Mouse (Mus musculus): ENCODE results near the gene Ciz1. TPM values are rescaled to one million over a fixed set of nuclear protein-coding genes. Genes with fewer than 3 reads are reported as not detected.
A peak's percentile ranks its signal among the peaks of the same experiment; 100 is the strongest.

Ciz1 gene
- polyA plus RNA-seq, 1 experiment from 2014 or later: 69.4 TPM

GRCm38 (mm10) chr2:32312318-32312964, 39.7 kb upstream of the Ciz1 start:
- H3K4me3 ChIP-seq: peak overlapping the region; percentile 78
- H3K27ac ChIP-seq: peak overlapping the region; percentile 87
- WGBS: 1% methylated on average over 56 of the region's 56 CpGs
- H3K36me3 ChIP-seq: peaks cover 27% of the 10 kb centered on the region
- H3K27me3 ChIP-seq (ENCODE audit: insufficient read depth, poor library complexity, severe bottlenecking): peaks cover 71% of the 10 kb centered on the region
- DNase-seq (ENCODE audit: low spot score): peak; percentile 93
- H3K9me3 ChIP-seq: no peaks in the 10 kb centered on the region
- peaks cover 66% of the 10 kb centered on the region for H3K4me1 ChIP-seq (replicated peaks)

DNA sequence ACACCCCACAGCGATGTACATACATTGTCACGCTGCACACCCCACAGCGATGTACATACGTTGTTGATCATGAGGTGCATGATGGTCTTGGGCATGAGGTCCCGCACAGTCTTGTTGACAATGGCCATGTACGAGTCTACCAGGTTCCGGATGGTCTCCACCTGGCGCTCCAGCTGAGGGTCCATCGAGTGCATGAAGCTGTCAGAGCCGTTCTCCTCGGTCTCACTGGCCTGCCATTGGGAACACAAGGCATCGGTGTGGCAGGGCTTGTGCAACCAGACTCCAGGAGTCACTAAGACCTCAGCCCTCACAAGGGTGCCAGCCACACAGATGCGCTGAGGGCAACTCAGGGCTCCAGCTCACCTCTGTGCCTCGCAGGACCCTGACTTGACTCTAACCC, 37.3 kb upstream of the Ciz1 start:
- WGBS: 90% methylated on average over 14 of the region's 14 CpGs
- peak overlapping the region; percentile 88 for H3K27ac ChIP-seq
- H3K27me3 ChIP-seq (ENCODE audit: insufficient read depth, poor library complexity, severe bottlenecking): peaks cover 88% of the 10 kb centered on the region
- H3K9me3 ChIP-seq: no peaks in the 10 kb centered on the region
- peaks cover 5% of the 10 kb centered on the region for H3K36me3 ChIP-seq
- H3K4me1 ChIP-seq (replicated peaks): peaks cover 75% of the 10 kb centered on the region
- no peak for DNase-seq (ENCODE audit: low spot score)
- H3K4me3 ChIP-seq: no peak overlapping the region

DNA sequence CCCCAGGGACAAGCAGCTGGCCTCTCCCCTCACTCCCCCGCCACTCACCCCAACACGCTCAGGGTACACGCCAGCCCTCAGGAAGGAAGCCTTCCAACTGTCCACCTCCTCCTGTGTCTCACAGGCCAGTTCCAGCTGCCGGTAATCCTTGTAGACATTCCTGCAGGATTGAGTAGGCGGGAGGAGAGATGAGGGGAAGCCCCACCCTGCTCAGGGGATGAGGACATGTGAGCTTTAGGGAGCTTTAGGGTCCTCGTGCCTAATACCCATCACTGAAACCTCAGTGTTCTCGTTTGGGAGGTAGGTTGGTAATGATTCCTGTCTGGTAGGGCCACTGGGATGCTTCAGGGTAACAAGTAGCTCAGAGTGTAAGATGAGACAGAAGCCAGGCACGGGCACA, 36.4 kb upstream of the Ciz1 start:
- H3K27me3 ChIP-seq (ENCODE audit: insufficient read depth, poor library complexity, severe bottlenecking): peaks cover 82% of the 10 kb centered on the region
- peak overlapping the region; percentile 88 for H3K27ac ChIP-seq
- DNase-seq (ENCODE audit: low spot score): peak; percentile 32
- H3K4me1 ChIP-seq (replicated peaks): peaks cover 75% of the 10 kb centered on the region
- H3K36me3 ChIP-seq: no peaks in the 10 kb centered on the region
- WGBS: 29% methylated on average over 8 of the region's 8 CpGs
- no peak overlapping the region for H3K4me3 ChIP-seq
- no peaks in the 10 kb centered on the region for H3K9me3 ChIP-seq

- H3K4me3 ChIP-seq: peak overlapping the region; percentile 51; the same call in 1 of the 2 replicates
Observed at GRCm38 (mm10) chr2:32316887-32317656, 35.1 kb upstream of the Ciz1 start.

DNA sequence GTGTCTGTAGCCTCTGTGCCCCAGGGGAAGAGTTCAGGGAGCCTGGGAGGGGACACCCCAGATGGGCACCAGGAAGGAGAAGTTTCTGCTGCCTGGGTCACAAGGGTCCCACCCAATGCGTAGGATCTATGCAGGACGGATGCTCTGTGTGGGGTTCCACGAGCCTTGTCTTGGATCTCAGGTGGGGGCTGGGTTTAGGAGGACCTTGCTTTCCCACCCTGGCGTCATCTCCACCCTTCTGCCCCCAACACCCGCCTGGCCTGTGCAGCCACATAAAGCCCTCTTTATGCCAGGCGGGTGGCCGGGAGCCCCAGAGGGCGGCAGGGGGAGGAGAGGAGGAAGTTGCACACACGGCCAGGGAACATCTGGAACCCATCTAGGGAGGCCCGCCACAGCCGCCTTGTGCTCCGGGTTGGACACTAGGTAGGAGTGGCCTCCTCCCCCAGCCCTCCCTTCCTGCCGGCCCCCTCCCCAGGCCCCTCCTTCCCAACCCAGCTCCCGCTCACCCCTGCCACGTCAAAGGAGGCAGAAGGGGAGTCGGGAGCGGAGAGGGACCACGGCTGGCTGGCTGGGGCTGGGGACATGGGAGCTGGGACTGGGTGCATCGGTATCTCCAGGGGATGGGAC, 34.2 kb upstream of the Ciz1 start:
- peak overlapping the region; percentile 51 for H3K4me3 ChIP-seq
- H3K36me3 ChIP-seq: no peaks in the 10 kb centered on the region
- peaks cover 70% of the 10 kb centered on the region for H3K27me3 ChIP-seq (ENCODE audit: insufficient read depth, poor library complexity, severe bottlenecking)
- no peaks in the 10 kb centered on the region for H3K9me3 ChIP-seq
- peak overlapping the region; percentile 88 for H3K27ac ChIP-seq
- WGBS: 8% methylated on average over 19 of the region's 19 CpGs
- DNase-seq (ENCODE audit: low spot score): peak; percentile 82
- H3K4me1 ChIP-seq (replicated peaks): peaks cover 64% of the 10 kb centered on the region

More at GRCm38 (mm10) chr2:32316887-32317656, 35.1 kb upstream of the Ciz1 start:
- DNase-seq (ENCODE audit: low spot score): peak; percentile 56
- Histone ChIP-seq H3K4me1 (replicated peaks) (peaks cover 69% of the 10 kb centered on the region), H3K9me3 (no peaks in the 10 kb centered on the region), H3K27me3 (ENCODE audit: insufficient read depth, poor library complexity, severe bottlenecking) (peaks cover 77% of the 10 kb centered on the region), H3K27ac (peak overlapping the region; percentile 88), H3K36me3 (no peaks in the 10 kb centered on the region)
- WGBS: 70% methylated on average over 20 of the region's 20 CpGs

- 71% methylated on average over 14 of the region's 14 CpGs for WGBS
- Histone ChIP-seq H3K36me3 (no peaks in the 10 kb centered on the region; the same call in 1 of the 2 replicates), H3K4me1 (replicated peaks) (peaks cover 70% of the 10 kb centered on the region), H3K9me3 (no peaks in the 10 kb centered on the region), H3K27ac (peak overlapping the region; percentile 88), H3K4me3 (peak overlapping the region; percentile 51), H3K27me3 (ENCODE audit: insufficient read depth, poor library complexity, severe bottlenecking) (peaks cover 59% of the 10 kb centered on the region)
- no peak for DNase-seq (ENCODE audit: low spot score)
Observed at GRCm38 (mm10) chr2:32318709-32319585, 33.2 kb upstream of the Ciz1 start.

DNA sequence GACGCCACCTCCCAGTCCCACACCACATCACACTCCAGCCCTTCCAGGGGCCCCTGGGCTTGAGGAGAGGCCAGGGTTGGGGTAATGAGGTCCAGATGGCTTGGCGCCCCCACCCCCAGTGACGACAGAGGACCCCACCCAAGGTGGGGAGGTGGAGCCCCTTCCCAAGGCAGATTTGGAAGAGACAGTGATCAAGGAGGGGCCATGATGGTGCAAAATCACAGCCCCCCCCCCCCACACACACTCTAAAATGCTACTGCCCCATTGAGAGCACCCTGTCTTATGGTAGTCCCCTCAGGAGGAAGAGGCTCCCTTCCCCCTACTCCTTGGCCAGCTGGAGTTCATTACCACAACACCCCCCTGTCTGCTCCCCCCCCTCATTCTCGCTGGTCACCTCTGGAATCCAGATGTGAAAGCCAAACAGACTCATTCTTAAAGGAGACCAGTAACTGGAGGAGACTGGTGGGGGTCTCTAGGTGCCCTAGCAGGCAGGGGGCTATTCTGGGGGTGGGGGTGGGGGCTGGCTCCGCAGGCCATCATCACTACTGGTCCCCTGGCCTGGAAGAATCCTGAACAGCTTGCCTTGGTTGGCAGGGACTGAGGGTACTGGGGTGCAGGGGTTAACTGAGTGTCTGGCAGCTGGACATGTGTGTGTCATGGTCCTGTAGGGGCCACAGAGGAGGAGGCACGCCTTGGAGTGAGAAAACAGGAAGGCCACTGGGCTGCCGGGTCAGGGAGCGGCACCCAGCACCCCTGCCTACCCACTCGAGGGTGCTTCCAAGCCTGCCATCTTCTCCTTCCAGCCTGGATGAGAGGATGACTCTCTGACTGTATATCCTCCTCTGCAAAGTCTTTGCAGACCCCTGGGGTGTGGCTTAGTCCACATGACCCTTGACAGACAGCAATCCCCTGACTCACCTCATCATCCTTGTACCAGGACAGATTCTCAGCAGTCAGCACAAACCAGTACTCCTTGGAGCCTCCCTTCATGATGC, 32.2 kb upstream of the Ciz1 start:
- Histone ChIP-seq H3K36me3 (no peaks in the 10 kb centered on the region; the same call in 1 of the 2 replicates), H3K27me3 (ENCODE audit: insufficient read depth, poor library complexity, severe bottlenecking) (peaks cover 53% of the 10 kb centered on the region), H3K4me1 (replicated peaks) (peaks cover 67% of the 10 kb centered on the region), H3K27ac (peak overlapping the region; percentile 30), H3K9me3 (no peaks in the 10 kb centered on the region), H3K4me3 (0 out of 2 replicates have a peak overlapping the region, but pooled peaks have one; percentile 6)
- peak; percentile 65 for DNase-seq (ENCODE audit: low spot score)
- 54% methylated on average over 9 of the region's 9 CpGs for WGBS

- Histone ChIP-seq H3K9me3 (no peaks in the 10 kb centered on the region), H3K27me3 (ENCODE audit: insufficient read depth, poor library complexity, severe bottlenecking) (peaks cover 45% of the 10 kb centered on the region), H3K4me1 (replicated peaks) (peaks cover 64% of the 10 kb centered on the region), H3K4me3 (no peak overlapping the region), H3K27ac (peak overlapping the region; percentile 30), H3K36me3 (no peaks in the 10 kb centered on the region; the same call in 1 of the 2 replicates)
- DNase-seq (ENCODE audit: low spot score): no peak
- WGBS: 70% methylated on average over 11 of the region's 11 CpGs
Observed at GRCm38 (mm10) chr2:32320721-32321120, 31.4 kb upstream of the Ciz1 start.

DNA sequence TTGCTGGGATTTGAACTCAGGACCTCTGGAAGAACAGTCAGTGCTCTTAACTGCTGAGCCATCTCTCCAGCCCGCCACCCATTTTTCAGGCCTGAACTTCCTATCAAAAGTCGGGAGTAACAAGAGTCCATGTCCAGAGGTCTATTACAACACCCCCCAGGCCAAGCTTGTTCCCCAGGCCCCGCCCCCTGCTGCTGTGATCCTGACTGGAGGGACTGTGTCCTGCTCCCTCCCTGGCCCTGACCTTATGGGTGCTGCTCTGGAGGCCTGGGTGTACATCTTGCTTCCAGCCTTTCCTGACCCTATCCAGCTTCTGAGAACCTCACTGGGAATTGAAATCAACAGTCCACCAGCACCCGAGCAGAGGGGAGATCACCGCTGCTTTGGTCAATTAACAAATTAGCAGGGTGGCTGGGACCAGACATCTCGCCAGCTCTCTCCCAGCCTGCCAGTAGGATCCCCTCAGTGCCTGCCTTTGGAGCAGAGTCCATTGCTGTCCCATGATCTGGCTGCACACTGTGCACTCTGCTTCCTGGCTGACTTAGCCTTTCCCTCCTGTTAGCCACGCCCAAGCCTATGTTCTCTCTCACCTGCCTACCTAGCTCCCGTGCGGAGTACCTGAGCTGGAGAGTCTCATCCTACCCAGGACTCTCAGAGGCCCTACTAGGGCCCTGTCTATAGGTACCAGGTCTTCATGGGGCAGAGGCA, 30.4 kb upstream of the Ciz1 start:
- Histone ChIP-seq H3K27me3 (ENCODE audit: insufficient read depth, poor library complexity, severe bottlenecking) (peaks cover 35% of the 10 kb centered on the region), H3K4me3 (no peak overlapping the region), H3K27ac (peak overlapping the region; percentile 23; the same call in 1 of the 2 replicates), H3K4me1 (replicated peaks) (peaks cover 61% of the 10 kb centered on the region), H3K36me3 (no peaks in the 10 kb centered on the region; the same call in 1 of the 2 replicates), H3K9me3 (no peaks in the 10 kb centered on the region)
- 75% methylated on average over 9 of the region's 9 CpGs for WGBS
- DNase-seq (ENCODE audit: low spot score): no peak

GRCm38 (mm10) chr2:32322754-32323741, 29.1 kb upstream of the Ciz1 start:
- Histone ChIP-seq H3K27me3 (ENCODE audit: insufficient read depth, poor library complexity, severe bottlenecking) (peaks cover 22% of the 10 kb centered on the region), H3K4me3 (no peak overlapping the region), H3K4me1 (replicated peaks) (peaks cover 51% of the 10 kb centered on the region), H3K27ac (no peak overlapping the region), H3K36me3 (no peaks in the 10 kb centered on the region; the same call in 1 of the 2 replicates), H3K9me3 (no peaks in the 10 kb centered on the region)
- 79% methylated on average over 7 of the region's 7 CpGs for WGBS
- DNase-seq (ENCODE audit: low spot score): no peak

Data from hindbrain, embryonic 10.5 days (tissue).